Mouse (Mus musculus) heart, embryonic 15.5 days (tissue): Measurements from ENCODE around the gene Scn5a. TPM values are rescaled to one million over a fixed set of nuclear protein-coding genes. Genes with fewer than 3 reads are reported as not detected.

Experiments used
- ATAC-seq: fragments of 200-750 bp; cut with Nextera tagmentation; replicated peaks from 2 replicates; pipeline ENCODE4 v1.8.0; 2017; ENCODE audit warnings: low read depth, moderate TSS enrichment; ENCODE audit not compliant: insufficient number of reproducible peaks, insufficient read depth, low FRiP score
- H3K27ac ChIP-seq: fragments of 300-500 bp; sonication (generic); 2 replicates; pipeline ENCODE4 v1.5.1; 2015; ENCODE audit warnings: mild to moderate bottlenecking, inconsistent platforms
- H3K27me3 ChIP-seq: fragments of 300-500 bp; sonication (generic); 2 replicates; pipeline ENCODE4 v1.6.1; 2015; ENCODE audit warnings: inconsistent platforms
- H3K36me3 ChIP-seq: fragments of 300-500 bp; sonication (generic); 2 replicates; pipeline ENCODE4 v1.6.1; 2015; ENCODE audit warnings: mild to moderate bottlenecking, inconsistent platforms
- H3K4me1 ChIP-seq: fragments of 300-500 bp; sonication (generic); replicated peaks from 2 replicates; pipeline ENCODE4 v1.6.1; 2015; ENCODE audit warnings: inconsistent platforms
- H3K4me2 ChIP-seq: fragments of 300-500 bp; sonication (generic); 2 replicates; pipeline ENCODE4 v1.6.1; 2015; ENCODE audit warnings: inconsistent platforms, mild to moderate bottlenecking, moderate library complexity
- H3K4me3 ChIP-seq: fragments of 300-500 bp; sonication (generic); 2 replicates; pipeline ENCODE4 v1.5.1; 2015; ENCODE audit warnings: mild to moderate bottlenecking, inconsistent platforms
- H3K9ac ChIP-seq: fragments of 300-500 bp; sonication (generic); 2 replicates; pipeline ENCODE4 v1.6.1; 2015; ENCODE audit warnings: mild to moderate bottlenecking, inconsistent platforms
- H3K9me3 ChIP-seq: fragments of 300-500 bp; sonication (generic); replicated peaks from 2 replicates; pipeline ENCODE4 v1.6.1; 2016; ENCODE audit warnings: inconsistent platforms
- WGBS: fragments of 180-500 bp; shearing (Covaris S2); methylation state at CpG from one replicate; pipeline ENCODE4 v1.1.7; 2015; ENCODE audit warnings: mixed read lengths; 5-methylcytosine and 5-hydroxymethylcytosine counted together
- polyA plus RNA-seq: library from polyadenylated mRNA; unstranded; fragments of >200 nt; fragmentation: Nextera tagmentation; extraction: Ambion mirVana; gene quantifications from 2 replicates; pipeline ENCODE4 v1.2.1, GENCODE M21; 2015

Scn5a gene
- polyA plus RNA-seq, 1 experiment from 2014 or later = 7.0 TPM

DNA sequence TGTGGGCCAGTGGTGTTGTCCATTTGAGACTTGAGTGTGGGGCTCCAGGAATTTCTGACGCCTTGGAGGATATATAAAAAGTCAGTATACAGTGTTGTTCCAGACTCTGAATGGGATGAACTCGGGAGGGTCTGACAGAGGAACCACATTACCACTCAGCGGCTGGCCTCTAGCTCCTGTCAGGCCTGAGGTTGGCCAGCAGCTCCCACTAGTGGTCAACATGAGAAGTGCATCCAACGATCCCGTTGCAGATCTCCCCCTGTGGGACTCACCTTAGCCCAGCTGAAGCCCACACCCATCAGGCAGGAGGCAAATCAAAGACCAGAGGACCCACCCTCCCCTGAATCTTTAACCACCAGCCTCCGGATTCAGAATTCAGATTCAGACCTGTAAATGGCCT, 1.9 kb upstream of the Scn5a start:
- WGBS = under 1% methylated on average over 6 of the region's 6 CpGs
- peaks cover 18% of the 10 kb centered on the region for H3K4me1 ChIP-seq
- H3K27me3 ChIP-seq = peaks cover 68% of the 10 kb centered on the region
- H3K4me2 ChIP-seq = no peak overlapping the region
- H3K9ac ChIP-seq = no peak overlapping the region
- H3K27ac ChIP-seq = no peak overlapping the region
- no peaks in the 10 kb centered on the region for H3K9me3 ChIP-seq
- ATAC-seq = peak; percentile 45; the same call in 1 of the 2 replicates
- H3K4me3 ChIP-seq = no peak overlapping the region
- no peaks in the 10 kb centered on the region for H3K36me3 ChIP-seq

GRCm38 (mm10) chr9:119580187-119580586, 1.4 kb upstream of the Scn5a start:
- no peak overlapping the region for H3K27ac ChIP-seq
- no peaks in the 10 kb centered on the region for H3K9me3 ChIP-seq
- no peak overlapping the region for H3K4me3 ChIP-seq
- no peak overlapping the region for H3K4me2 ChIP-seq
- no peak for ATAC-seq
- H3K9ac ChIP-seq = no peak overlapping the region
- WGBS = 85% methylated on average over 17 of the region's 17 CpGs
- no peaks in the 10 kb centered on the region for H3K36me3 ChIP-seq
- H3K4me1 ChIP-seq = peaks cover 23% of the 10 kb centered on the region
- peaks cover 68% of the 10 kb centered on the region for H3K27me3 ChIP-seq

DNA sequence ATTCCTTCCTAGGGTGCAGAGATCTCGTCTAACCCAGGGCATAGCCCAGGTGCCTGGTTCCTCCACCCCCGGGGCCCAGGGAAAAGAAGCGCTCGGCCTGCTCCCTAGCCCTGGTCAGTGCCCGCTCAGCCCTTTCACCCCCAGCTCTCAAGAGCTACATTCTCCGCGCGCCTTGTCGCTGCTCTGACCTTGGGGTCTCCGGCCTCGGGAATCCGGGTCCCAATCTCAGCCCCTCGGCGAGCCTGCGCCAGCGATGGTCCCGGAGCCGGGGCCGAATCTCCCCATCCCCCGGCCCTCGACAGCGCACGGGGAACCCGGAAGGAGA, 543 bp downstream of the Scn5a start:
- H3K4me1 ChIP-seq = peaks cover 42% of the 10 kb centered on the region
- 1% methylated on average over 24 of the region's 24 CpGs for whole genome bisulfite sequencing
- ATAC-seq = no peak; the same call in 1 of the 2 replicates
- H3K4me3 ChIP-seq = peak overlapping the region; percentile 74
- peak overlapping the region; percentile 76 for H3K9ac ChIP-seq
- H3K27ac ChIP-seq = peak overlapping the region; percentile 53
- H3K36me3 ChIP-seq = no peaks in the 10 kb centered on the region
- H3K27me3 ChIP-seq = peaks cover 81% of the 10 kb centered on the region
- no peaks in the 10 kb centered on the region for H3K9me3 ChIP-seq
- H3K4me2 ChIP-seq = peak overlapping the region; percentile 92

DNA sequence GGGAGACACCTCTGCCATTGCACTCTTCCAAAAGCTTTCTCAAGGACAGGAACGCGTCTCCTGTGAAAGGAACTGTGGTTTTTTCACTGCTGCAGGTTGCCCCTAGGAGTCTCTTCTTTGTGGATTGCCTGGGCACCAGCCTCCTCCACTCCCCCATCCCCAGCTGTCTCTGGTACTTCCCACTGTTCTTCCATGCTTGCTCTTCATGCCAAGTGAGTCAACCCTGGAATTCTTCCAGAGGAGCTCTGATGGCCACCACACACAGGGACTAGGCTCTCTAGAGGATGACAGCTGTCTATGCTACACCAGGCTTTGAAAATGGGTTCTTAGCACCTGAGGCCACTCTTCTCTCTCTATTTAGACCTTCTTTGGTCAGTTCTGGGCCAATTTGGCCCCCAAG, 1.8 kb downstream of the Scn5a start:
- Histone ChIP-seq H3K4me2 (peak overlapping the region; percentile 92), H3K36me3 (no peaks in the 10 kb centered on the region), H3K9ac (no peak overlapping the region), H3K4me1 (peaks cover 47% of the 10 kb centered on the region), H3K27me3 (peaks cover 85% of the 10 kb centered on the region), H3K4me3 (peak overlapping the region; percentile 74; the same call in 1 of the 2 replicates), H3K9me3 (no peaks in the 10 kb centered on the region), H3K27ac (no peak overlapping the region)
- 82% methylated on average over 2 of the region's 2 CpGs for WGBS
- no peak for ATAC-seq

- no peak for ATAC-seq
- Histone ChIP-seq H3K4me1 (peaks cover 56% of the 10 kb centered on the region), H3K27ac (no peak overlapping the region), H3K9ac (no peak overlapping the region), H3K36me3 (no peaks in the 10 kb centered on the region), H3K4me2 (0 out of 2 replicates have a peak overlapping the region, but pooled peaks have one; percentile 14), H3K4me3 (no peak overlapping the region), H3K9me3 (no peaks in the 10 kb centered on the region), H3K27me3 (peaks cover 91% of the 10 kb centered on the region)
- WGBS = 58% methylated on average over 9 of the region's 9 CpGs
Measured at GRCm38 (mm10) chr9:119575732-119576131, 3.1 kb downstream of the Scn5a start.

GRCm38 (mm10) chr9:119574366-119574765, 4.5 kb downstream of the Scn5a start:
- H3K4me3 ChIP-seq = no peak overlapping the region
- no peak overlapping the region for H3K9ac ChIP-seq
- peak; percentile 45; the same call in 1 of the 2 replicates for ATAC-seq
- H3K4me1 ChIP-seq = peaks cover 55% of the 10 kb centered on the region
- H3K36me3 ChIP-seq = no peaks in the 10 kb centered on the region
- no peaks in the 10 kb centered on the region for H3K9me3 ChIP-seq
- peak overlapping the region; percentile 28 for H3K4me2 ChIP-seq
- peak overlapping the region; percentile 63 for H3K27ac ChIP-seq
- peaks cover 87% of the 10 kb centered on the region for H3K27me3 ChIP-seq
- WGBS = 53% methylated on average over 7 of the region's 7 CpGs

DNA sequence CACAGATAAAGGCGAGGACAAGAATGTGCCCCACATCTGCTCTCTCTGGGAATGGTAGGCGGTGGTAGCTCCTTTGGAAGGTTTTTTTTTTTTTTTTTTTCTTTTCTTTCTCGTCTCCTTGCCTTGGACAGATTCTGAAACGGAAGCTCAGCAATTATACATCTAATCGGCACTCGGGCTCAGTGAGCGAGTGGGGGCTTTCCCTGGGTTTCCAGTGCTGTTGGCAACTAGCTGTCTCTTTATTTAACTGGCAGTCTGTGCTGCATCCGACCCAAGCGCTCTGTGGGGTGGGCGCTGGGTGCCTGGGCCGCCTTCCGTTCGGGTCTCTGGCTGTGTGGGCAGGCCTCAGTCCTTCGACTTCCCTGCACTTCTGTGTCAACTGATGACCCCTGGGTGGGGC, 5.8 kb downstream of the Scn5a start:
- Histone ChIP-seq H3K4me3 (no peak overlapping the region), H3K9me3 (no peaks in the 10 kb centered on the region), H3K9ac (no peak overlapping the region), H3K4me2 (no peak overlapping the region), H3K27ac (0 out of 2 replicates have a peak overlapping the region, but pooled peaks have one; percentile 63), H3K36me3 (no peaks in the 10 kb centered on the region), H3K4me1 (peaks cover 45% of the 10 kb centered on the region), H3K27me3 (peaks cover 73% of the 10 kb centered on the region)
- WGBS = 54% methylated on average over 14 of the region's 14 CpGs
- ATAC-seq = no peak

DNA sequence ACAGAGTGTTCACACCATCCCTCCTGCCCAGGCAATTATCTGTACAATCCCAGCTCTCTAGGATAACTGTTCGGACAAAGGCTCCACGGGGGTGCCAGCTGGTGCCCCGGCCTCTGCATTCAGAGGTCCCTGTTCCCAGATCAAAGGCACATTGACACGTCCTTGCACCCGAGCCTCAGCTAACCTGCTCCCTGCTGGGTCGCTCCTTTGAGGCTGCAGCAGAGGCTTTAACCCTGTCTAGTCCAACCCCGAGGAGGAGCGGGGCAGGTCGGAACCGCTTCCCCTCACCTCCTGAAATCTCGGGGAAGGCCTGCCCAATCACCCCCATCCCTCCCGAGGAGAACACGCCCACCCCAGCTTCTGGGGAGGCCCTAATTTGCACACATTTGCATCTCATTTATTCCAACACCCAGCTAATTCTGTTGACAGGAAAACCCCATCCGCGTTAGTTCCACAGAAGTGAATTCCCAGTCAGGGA, 7.4 kb downstream of the Scn5a start:
- H3K4me3 ChIP-seq = no peak overlapping the region
- no peak overlapping the region for H3K27ac ChIP-seq
- H3K9me3 ChIP-seq = no peaks in the 10 kb centered on the region
- peaks cover 45% of the 10 kb centered on the region for H3K4me1 ChIP-seq
- 8% methylated on average over 15 of the region's 15 CpGs for WGBS
- H3K9ac ChIP-seq = peak overlapping the region; percentile 5; the same call in 1 of the 2 replicates
- H3K4me2 ChIP-seq = peak overlapping the region; percentile 17; the same call in 1 of the 2 replicates
- peaks cover 68% of the 10 kb centered on the region for H3K27me3 ChIP-seq
- no peak for ATAC-seq
- no peaks in the 10 kb centered on the region for H3K36me3 ChIP-seq

- H3K27me3 ChIP-seq = peaks cover 63% of the 10 kb centered on the region
- no peak overlapping the region for H3K27ac ChIP-seq
- no peaks in the 10 kb centered on the region for H3K36me3 ChIP-seq
- no peak for ATAC-seq
- peaks cover 44% of the 10 kb centered on the region for H3K4me1 ChIP-seq
- H3K4me3 ChIP-seq = no peak overlapping the region
- WGBS = 39% methylated on average over 9 of the region's 9 CpGs
- no peak overlapping the region for H3K4me2 ChIP-seq
- H3K9ac ChIP-seq = no peak overlapping the region
- no peaks in the 10 kb centered on the region for H3K9me3 ChIP-seq
Measured at GRCm38 (mm10) chr9:119570652-119571051, 8.2 kb downstream of the Scn5a start.

DNA sequence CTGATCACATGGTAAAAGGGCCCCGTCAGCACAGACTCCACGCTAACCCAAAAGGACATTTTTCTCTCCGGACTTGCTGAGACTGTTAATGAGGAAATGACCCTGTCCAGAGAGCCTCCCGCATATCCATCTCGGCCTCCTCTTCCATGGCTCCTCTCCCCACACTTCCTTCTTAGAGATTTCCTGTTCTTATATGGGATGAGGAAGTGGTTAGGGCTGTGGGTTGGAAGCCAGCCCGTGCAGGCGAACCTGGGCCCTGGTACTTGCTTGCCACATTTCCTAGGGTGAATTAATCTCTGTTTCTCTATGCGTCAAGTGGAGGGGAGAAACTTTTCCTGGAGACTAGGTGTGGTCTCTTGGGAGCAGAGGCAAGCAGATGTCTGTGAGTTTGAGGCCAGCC, 10.1 kb downstream of the Scn5a start:
- WGBS = 71% methylated on average over 8 of the region's 8 CpGs
- no peaks in the 10 kb centered on the region for H3K9me3 ChIP-seq
- no peak for ATAC-seq
- H3K4me1 ChIP-seq = peaks cover 40% of the 10 kb centered on the region
- H3K4me2 ChIP-seq = no peak overlapping the region
- H3K27ac ChIP-seq = no peak overlapping the region
- H3K27me3 ChIP-seq = peaks cover 48% of the 10 kb centered on the region
- H3K4me3 ChIP-seq = no peak overlapping the region
- no peaks in the 10 kb centered on the region for H3K36me3 ChIP-seq
- H3K9ac ChIP-seq = no peak overlapping the region

GRCm38 (mm10) chr9:119567800-119568199, 11.0 kb downstream of the Scn5a start:
- no peaks in the 10 kb centered on the region for H3K9me3 ChIP-seq
- peaks cover 40% of the 10 kb centered on the region for H3K27me3 ChIP-seq
- no peak overlapping the region for H3K9ac ChIP-seq
- H3K4me1 ChIP-seq = peaks cover 37% of the 10 kb centered on the region
- WGBS = 71% methylated on average over 5 of the region's 5 CpGs
- no peak overlapping the region for H3K4me2 ChIP-seq
- no peak overlapping the region for H3K27ac ChIP-seq
- ATAC-seq = no peak
- H3K36me3 ChIP-seq = no peaks in the 10 kb centered on the region
- no peak overlapping the region for H3K4me3 ChIP-seq

DNA sequence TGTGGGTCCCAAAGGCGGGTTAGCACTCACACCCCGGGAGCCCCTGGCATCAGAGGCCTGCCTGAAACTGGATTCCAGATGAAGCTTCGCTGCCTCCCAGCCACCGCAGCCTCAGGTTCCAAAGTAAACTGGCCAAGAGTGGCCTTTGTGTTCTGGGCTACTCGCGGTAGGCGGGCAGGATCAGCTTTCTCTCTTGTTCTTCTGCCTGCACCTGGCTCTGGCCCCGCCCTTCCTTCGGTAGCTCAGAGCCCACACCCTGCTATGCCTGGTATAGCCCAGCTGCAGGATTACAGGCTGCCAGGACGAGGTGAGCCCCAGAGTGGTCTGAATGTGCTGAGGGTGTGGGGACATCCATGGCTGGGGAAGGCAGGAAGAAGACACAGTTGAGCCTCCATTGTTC, 12.6 kb downstream of the Scn5a start:
- peaks cover 28% of the 10 kb centered on the region for H3K27me3 ChIP-seq
- no peak for ATAC-seq
- WGBS = 36% methylated on average over 10 of the region's 10 CpGs
- no peak overlapping the region for H3K9ac ChIP-seq
- no peak overlapping the region for H3K4me3 ChIP-seq
- H3K9me3 ChIP-seq = no peaks in the 10 kb centered on the region
- no peaks in the 10 kb centered on the region for H3K36me3 ChIP-seq
- no peak overlapping the region for H3K4me2 ChIP-seq
- H3K27ac ChIP-seq = no peak overlapping the region
- peaks cover 38% of the 10 kb centered on the region for H3K4me1 ChIP-seq
